Mouse (Mus musculus) cerebellum, adult 11 months (tissue): ENCODE data around the gene Cd164l2.

Experiments used
- DNase-seq: peaks from one replicate; pipeline ENCODE4 v3.0.0; 2022

Gene Cd164l2

GRCm38 (mm10) chr4:133226073-133226472, 14.1 kb downstream of the Cd164l2 start:
- no peak for DNase-seq

GRCm38 (mm10) chr4:133227636-133228035, 15.7 kb downstream of the Cd164l2 start:
- DNase-seq = no peak

GRCm38 (mm10) chr4:133229582-133229981, 17.7 kb downstream of the Cd164l2 start:
- no peak for DNase-seq

- DNase-seq = no peak
Observed at GRCm38 (mm10) chr4:133233285-133233976, 21.5 kb downstream of the Cd164l2 start.

GRCm38 (mm10) chr4:133234771-133235170, 22.8 kb downstream of the Cd164l2 start:
- no peak for DNase-seq

GRCm38 (mm10) chr4:133235415-133235814, 23.5 kb downstream of the Cd164l2 start:
- DNase-seq = no peak

GRCm38 (mm10) chr4:133237911-133238310, 26.0 kb downstream of the Cd164l2 start:
- no peak for DNase-seq

- no peak for DNase-seq
Observed at GRCm38 (mm10) chr4:133240490-133240921, 28.6 kb downstream of the Cd164l2 start, which contains the start of gene Map3k6. Gene Map3k6 (plus strand): TSS chr4:133240818.

GRCm38 (mm10) chr4:133240934-133241908, 29.3 kb downstream of the Cd164l2 start:
- DNase-seq = peak; percentile 80

- DNase-seq = no peak
Observed at GRCm38 (mm10) chr4:133241910-133242309, 30.0 kb downstream of the Cd164l2 start.

GRCm38 (mm10) chr4:133242710-133243109, 30.8 kb downstream of the Cd164l2 start:
- no peak for DNase-seq

- DNase-seq = no peak
Observed at GRCm38 (mm10) chr4:133243538-133243937, 31.6 kb downstream of the Cd164l2 start.

- no peak for DNase-seq
Observed at GRCm38 (mm10) chr4:133244289-133244688, 32.4 kb downstream of the Cd164l2 start.

- no peak for DNase-seq
Observed at GRCm38 (mm10) chr4:133247072-133247471, 35.1 kb downstream of the Cd164l2 start.

GRCm38 (mm10) chr4:133247806-133248449, 36.0 kb downstream of the Cd164l2 start:
- no peak for DNase-seq

- peak; percentile 87 for DNase-seq
Observed at GRCm38 (mm10) chr4:133250609-133251008, 38.7 kb downstream of the Cd164l2 start.

GRCm38 (mm10) chr4:133251214-133251613, 39.3 kb downstream of the Cd164l2 start:
- peak; percentile 27 for DNase-seq

GRCm38 (mm10) chr4:133252089-133252488, 40.2 kb downstream of the Cd164l2 start:
- DNase-seq = no peak

- DNase-seq = no peak
Observed at GRCm38 (mm10) chr4:133253412-133253811, 41.5 kb downstream of the Cd164l2 start.

GRCm38 (mm10) chr4:133255392-133255791, 43.5 kb downstream of the Cd164l2 start:
- DNase-seq = no peak

GRCm38 (mm10) chr4:133256820-133257219, 44.9 kb downstream of the Cd164l2 start:
- DNase-seq = no peak

- no peak for DNase-seq
Observed at GRCm38 (mm10) chr4:133257230-133257629, 45.3 kb downstream of the Cd164l2 start.

GRCm38 (mm10) chr4:133257798-133258408, 46.0 kb downstream of the Cd164l2 start:
- no peak for DNase-seq
